Mouse (Mus musculus): Measurements from ENCODE around the gene Capg. TPM values are rescaled to one million over a fixed set of nuclear protein-coding genes. Genes with fewer than 3 reads are reported as not detected.

Gene Capg
- polyA plus RNA-seq, 1 experiment from 2014 or later = 8.6 TPM

DNA sequence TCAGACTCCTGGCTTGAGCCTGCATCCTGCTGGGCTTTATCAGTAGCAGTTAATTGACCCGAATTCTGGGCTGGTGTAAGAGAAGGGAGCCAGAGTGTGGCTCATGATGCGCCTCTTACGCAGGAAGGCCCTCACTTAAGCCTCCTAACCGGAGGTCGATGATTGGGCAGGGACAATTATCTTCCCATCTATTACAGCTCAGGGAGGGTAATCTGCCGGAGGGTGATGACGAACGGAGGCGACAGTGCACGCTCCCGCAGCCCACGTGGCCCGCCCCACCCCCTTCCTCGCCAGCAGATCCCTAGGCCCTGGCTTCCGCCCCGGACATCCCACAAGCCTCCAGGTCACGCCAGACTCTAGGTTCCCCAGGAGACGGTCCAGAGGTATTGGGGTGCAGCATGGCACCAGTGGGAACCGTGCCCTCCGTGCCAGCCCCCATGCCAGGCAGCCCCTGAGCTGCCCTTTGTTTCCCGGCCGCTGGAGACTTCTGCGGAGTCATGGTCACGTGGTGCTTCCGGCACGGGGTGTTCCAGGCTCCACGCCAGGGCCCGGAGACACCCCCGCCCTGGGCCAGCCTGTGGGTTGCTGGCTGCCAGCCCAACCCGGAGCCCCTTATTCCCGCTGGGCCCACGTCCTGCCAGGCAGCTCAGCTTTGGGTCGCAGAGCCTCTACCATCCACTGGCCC, 31.7 kb upstream of the Capg start:
- no peaks in the 10 kb centered on the region for H3K9me3 ChIP-seq (ENCODE audit: control insufficient read depth, low read length)
- peak; percentile 90 for ATAC-seq (ENCODE audit: low FRiP score, low TSS enrichment)
- 1% methylated on average over 33 of the region's 33 CpGs for WGBS

DNA sequence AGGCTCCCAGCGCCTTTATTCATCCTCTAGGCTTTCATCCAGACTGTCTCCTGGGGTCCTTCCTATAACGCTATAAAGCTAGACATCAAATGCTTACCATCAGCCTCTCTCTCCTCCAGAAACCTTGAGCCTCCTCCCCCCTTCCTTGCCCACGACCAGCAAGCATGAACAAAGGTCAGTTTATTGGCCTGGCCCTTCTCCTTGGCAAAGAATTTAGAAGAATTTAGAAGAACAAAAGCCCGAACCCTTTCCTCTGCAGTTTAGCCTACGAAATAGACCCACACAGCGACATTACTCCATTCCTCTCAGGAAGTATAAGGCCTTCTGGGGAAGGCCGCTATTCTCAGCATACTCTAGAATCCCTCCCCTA, 31.1 kb upstream of the Capg start:
- Histone ChIP-seq H3K27me3 (ENCODE audit: control insufficient read depth, insufficient read depth, low read length) (no peaks in the 10 kb centered on the region), H3K9ac (replicated peaks; ENCODE audit: low read length) (peak overlapping the region; percentile 60), H3K4me3 (replicated peaks; ENCODE audit: low read depth, low read length) (peak overlapping the region; percentile 30), H3K4me2 (ENCODE audit: low read length) (peak overlapping the region; percentile 56), H3K9me3 (ENCODE audit: control insufficient read depth, low read length) (no peaks in the 10 kb centered on the region), H3K36me3 (ENCODE audit: control insufficient read depth, insufficient read depth, low read length) (no peaks in the 10 kb centered on the region), H3K27ac (replicated peaks; ENCODE audit: low read depth, low read length) (peak overlapping the region; percentile 97), H3K4me1 (ENCODE audit: control insufficient read depth, insufficient read depth, low read length) (peaks cover 29% of the 10 kb centered on the region)
- no peak for DNase-seq
- no peak; the same call in 1 of the 2 replicates for ATAC-seq (ENCODE audit: low FRiP score, low TSS enrichment)
- 36% methylated on average over 7 of the region's 7 CpGs for WGBS

More for the DNA sequence above, 31.7 kb upstream of the Capg start:
- Histone ChIP-seq H3K4me2 (ENCODE audit: low read length) (peak overlapping the region; percentile 56), H3K36me3 (ENCODE audit: control insufficient read depth, insufficient read depth, low read length) (no peaks in the 10 kb centered on the region), H3K27ac (replicated peaks; ENCODE audit: low read depth, low read length) (peak overlapping the region; percentile 97), H3K4me1 (ENCODE audit: control insufficient read depth, insufficient read depth, low read length) (peaks cover 29% of the 10 kb centered on the region), H3K27me3 (ENCODE audit: control insufficient read depth, insufficient read depth, low read length) (no peaks in the 10 kb centered on the region), H3K9ac (replicated peaks; ENCODE audit: low read length) (peak overlapping the region; percentile 60), H3K4me3 (replicated peaks; ENCODE audit: low read depth, low read length) (peak overlapping the region; percentile 30)
- peak; percentile 92 for DNase-seq

DNA sequence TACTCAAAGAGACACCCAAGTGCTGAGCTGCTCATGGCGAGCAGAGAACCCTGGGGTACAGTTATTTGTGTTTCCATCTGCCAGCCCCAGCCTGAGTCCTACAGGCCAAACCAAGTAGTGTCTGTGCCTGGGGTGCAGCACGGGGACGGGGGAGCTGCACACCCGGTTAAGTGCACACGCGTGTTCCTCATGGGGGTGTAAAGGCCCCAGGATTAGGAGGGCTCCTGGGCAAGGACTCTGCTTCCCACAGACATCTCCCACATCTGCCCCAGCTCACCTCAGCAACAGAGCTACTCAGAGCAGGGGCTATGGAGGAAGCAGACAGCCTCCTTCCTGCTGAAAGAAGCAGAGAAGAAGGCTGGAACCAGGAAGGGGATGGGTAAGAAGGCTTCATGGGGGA, 28.5 kb upstream of the Capg start:
- H3K27ac ChIP-seq (replicated peaks; ENCODE audit: low read depth, low read length) = no peak overlapping the region
- H3K9me3 ChIP-seq (ENCODE audit: control insufficient read depth, low read length) = no peaks in the 10 kb centered on the region
- no peaks in the 10 kb centered on the region for H3K27me3 ChIP-seq (ENCODE audit: control insufficient read depth, insufficient read depth, low read length)
- H3K9ac ChIP-seq (replicated peaks; ENCODE audit: low read length) = no peak overlapping the region
- DNase-seq (no peak), ATAC-seq (ENCODE audit: low FRiP score, low TSS enrichment) (no peak)
- peaks cover 51% of the 10 kb centered on the region for H3K4me1 ChIP-seq (ENCODE audit: control insufficient read depth, insufficient read depth, low read length)
- no peak overlapping the region for H3K4me2 ChIP-seq (ENCODE audit: low read length)
- H3K4me3 ChIP-seq (replicated peaks; ENCODE audit: low read depth, low read length) = no peak overlapping the region
- 92% methylated on average over 6 of the region's 6 CpGs for WGBS
- no peaks in the 10 kb centered on the region for H3K36me3 ChIP-seq (ENCODE audit: control insufficient read depth, insufficient read depth, low read length)

DNA sequence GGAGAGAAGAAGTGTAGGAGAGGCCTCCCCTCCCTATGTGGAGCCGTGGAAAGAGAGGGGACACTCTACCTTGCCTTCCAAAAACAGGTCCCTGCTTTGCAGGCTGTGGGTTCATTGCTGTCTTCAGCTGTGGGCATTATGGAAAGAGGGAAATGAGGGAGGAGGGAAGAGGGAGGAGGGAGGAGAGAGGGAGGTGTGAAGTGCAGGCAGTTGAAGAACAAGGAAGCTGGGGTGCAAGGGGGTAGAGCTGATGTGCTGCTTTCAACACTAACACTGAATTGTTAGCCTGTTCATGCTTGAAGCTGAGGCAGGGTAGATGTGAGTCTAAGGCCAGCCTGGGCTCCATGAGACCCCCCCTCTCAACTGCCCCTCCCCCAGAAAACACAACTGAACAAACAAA, 25.3 kb upstream of the Capg start:
- H3K4me1 ChIP-seq (ENCODE audit: control insufficient read depth, insufficient read depth, low read length) = peaks cover 37% of the 10 kb centered on the region
- peak overlapping the region; percentile 96 for H3K27ac ChIP-seq (replicated peaks; ENCODE audit: low read depth, low read length)
- ATAC-seq (ENCODE audit: low FRiP score, low TSS enrichment) (0 out of 2 replicates have a peak, but pooled peaks have one; percentile 17), DNase-seq (no peak)
- peak overlapping the region; percentile 44 for H3K4me2 ChIP-seq (ENCODE audit: low read length)
- H3K36me3 ChIP-seq (ENCODE audit: control insufficient read depth, insufficient read depth, low read length) = no peaks in the 10 kb centered on the region
- WGBS = 94% methylated on average over 1 of the region's 1 CpGs
- no peak overlapping the region for H3K9ac ChIP-seq (replicated peaks; ENCODE audit: low read length)
- H3K9me3 ChIP-seq (ENCODE audit: control insufficient read depth, low read length) = no peaks in the 10 kb centered on the region
- H3K27me3 ChIP-seq (ENCODE audit: control insufficient read depth, insufficient read depth, low read length) = no peaks in the 10 kb centered on the region
- no peak overlapping the region for H3K4me3 ChIP-seq (replicated peaks; ENCODE audit: low read depth, low read length)

DNA sequence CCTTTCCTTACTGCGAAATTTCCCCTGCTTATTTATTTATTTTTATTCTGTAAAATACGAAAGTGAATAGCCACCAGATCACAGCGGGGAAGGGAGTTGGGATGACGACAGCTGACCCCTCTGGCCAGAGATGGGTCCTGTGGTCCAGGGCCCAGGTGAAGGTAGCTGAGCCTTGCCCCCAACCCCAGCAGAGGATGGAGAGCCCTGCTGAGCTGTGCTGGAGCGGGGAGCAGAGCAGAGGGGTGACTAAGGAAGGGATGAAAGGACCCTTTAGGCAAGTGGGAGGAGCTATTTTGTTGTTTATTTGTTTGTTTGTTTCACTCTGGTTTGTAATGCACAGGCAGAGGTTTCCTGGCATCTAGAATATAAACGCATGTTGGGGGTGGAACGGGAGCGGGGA, 24.9 kb upstream of the Capg start:
- Histone ChIP-seq H3K27me3 (ENCODE audit: control insufficient read depth, insufficient read depth, low read length) (no peaks in the 10 kb centered on the region), H3K9ac (replicated peaks; ENCODE audit: low read length) (no peak overlapping the region), H3K9me3 (ENCODE audit: control insufficient read depth, low read length) (no peaks in the 10 kb centered on the region), H3K36me3 (ENCODE audit: control insufficient read depth, insufficient read depth, low read length) (no peaks in the 10 kb centered on the region), H3K4me3 (replicated peaks; ENCODE audit: low read depth, low read length) (0 out of 2 replicates have a peak overlapping the region, but pooled peaks have one; percentile 2), H3K4me1 (ENCODE audit: control insufficient read depth, insufficient read depth, low read length) (peaks cover 34% of the 10 kb centered on the region), H3K4me2 (ENCODE audit: low read length) (peak overlapping the region; percentile 44), H3K27ac (replicated peaks; ENCODE audit: low read depth, low read length) (peak overlapping the region; percentile 96)
- DNase-seq (no peak), ATAC-seq (ENCODE audit: low FRiP score, low TSS enrichment) (peak; percentile 35; the same call in 1 of the 2 replicates)
- WGBS = 17% methylated on average over 8 of the region's 8 CpGs

DNA sequence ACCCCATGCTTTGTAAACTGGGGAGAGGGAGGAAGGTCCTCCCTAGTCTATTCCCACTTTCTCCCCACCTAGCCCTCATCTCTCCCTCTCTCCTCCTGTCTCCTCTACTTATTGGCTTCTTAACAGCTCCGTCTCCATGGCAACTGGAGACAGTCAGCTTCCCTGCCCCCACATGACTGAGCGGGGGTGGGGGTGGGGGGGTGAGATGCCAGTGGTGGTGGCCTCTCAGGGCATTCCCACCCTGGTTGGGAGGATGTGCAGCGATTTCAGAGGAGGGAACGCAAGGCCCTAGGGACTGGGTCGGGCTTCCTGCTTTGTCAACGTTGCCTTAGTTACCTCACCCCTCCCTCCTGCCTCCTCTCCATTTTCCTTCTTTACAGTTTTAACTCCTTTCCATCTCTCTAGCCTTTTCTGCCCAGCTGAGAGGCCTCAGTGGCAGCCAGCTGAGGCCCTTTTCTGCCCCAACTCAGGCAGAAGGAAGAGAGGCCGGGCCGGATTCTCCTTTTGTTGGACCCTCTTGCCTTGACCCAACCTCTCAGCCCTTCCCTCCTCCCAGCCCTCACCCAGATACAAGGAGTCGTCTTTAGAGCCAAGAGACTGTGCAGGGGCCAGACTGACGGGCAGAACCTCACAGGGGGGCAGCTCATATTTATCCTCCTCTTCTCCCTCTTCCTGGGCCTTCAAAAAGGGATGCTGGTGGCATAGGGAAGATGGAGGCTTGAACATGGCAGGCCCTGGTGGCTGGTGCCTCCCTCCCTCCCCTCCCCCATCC, 24.1 kb upstream of the Capg start:
- DNase-seq (peak; percentile 96), ATAC-seq (ENCODE audit: low FRiP score, low TSS enrichment) (peak; percentile 89)
- no peaks in the 10 kb centered on the region for H3K36me3 ChIP-seq (ENCODE audit: control insufficient read depth, insufficient read depth, low read length)
- 2% methylated on average over 10 of the region's 10 CpGs for WGBS
- H3K9ac ChIP-seq (replicated peaks; ENCODE audit: low read length) = no peak overlapping the region; the same call in 1 of the 2 replicates
- no peaks in the 10 kb centered on the region for H3K9me3 ChIP-seq (ENCODE audit: control insufficient read depth, low read length)
- H3K27ac ChIP-seq (replicated peaks; ENCODE audit: low read depth, low read length) = peak overlapping the region; percentile 96
- peak overlapping the region; percentile 44 for H3K4me2 ChIP-seq (ENCODE audit: low read length)
- H3K27me3 ChIP-seq (ENCODE audit: control insufficient read depth, insufficient read depth, low read length) = no peaks in the 10 kb centered on the region
- H3K4me1 ChIP-seq (ENCODE audit: control insufficient read depth, insufficient read depth, low read length) = peaks cover 34% of the 10 kb centered on the region
- H3K4me3 ChIP-seq (replicated peaks; ENCODE audit: low read depth, low read length) = no peak overlapping the region

DNA sequence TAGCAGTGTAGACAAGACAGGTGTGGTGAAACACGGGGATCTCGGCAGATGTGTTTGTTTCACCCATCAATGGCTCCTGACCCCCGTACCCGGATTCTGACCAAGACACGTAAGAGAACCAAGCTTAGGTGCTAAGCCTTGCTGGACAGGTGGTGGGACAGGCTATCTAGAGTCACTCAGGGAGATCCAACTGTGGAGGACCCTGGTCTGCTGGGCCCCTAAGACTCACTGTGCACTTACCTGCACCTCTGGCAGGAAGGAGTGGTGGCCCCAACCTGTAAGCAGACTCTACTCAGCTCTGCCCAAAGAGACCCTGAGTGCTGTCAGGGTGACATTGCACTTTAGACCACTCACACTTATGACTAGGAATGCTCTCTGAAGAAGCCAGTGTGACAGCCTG, 23.3 kb upstream of the Capg start:
- DNase-seq (no peak), ATAC-seq (ENCODE audit: low FRiP score, low TSS enrichment) (no peak)
- Histone ChIP-seq H3K27me3 (ENCODE audit: control insufficient read depth, insufficient read depth, low read length) (no peaks in the 10 kb centered on the region), H3K36me3 (ENCODE audit: control insufficient read depth, insufficient read depth, low read length) (no peaks in the 10 kb centered on the region), H3K4me1 (ENCODE audit: control insufficient read depth, insufficient read depth, low read length) (peaks cover 34% of the 10 kb centered on the region), H3K9ac (replicated peaks; ENCODE audit: low read length) (no peak overlapping the region), H3K27ac (replicated peaks; ENCODE audit: low read depth, low read length) (peak overlapping the region; percentile 96), H3K4me3 (replicated peaks; ENCODE audit: low read depth, low read length) (no peak overlapping the region), H3K9me3 (ENCODE audit: control insufficient read depth, low read length) (no peaks in the 10 kb centered on the region), H3K4me2 (ENCODE audit: low read length) (no peak overlapping the region)
- WGBS = 97% methylated on average over 5 of the region's 5 CpGs

DNA sequence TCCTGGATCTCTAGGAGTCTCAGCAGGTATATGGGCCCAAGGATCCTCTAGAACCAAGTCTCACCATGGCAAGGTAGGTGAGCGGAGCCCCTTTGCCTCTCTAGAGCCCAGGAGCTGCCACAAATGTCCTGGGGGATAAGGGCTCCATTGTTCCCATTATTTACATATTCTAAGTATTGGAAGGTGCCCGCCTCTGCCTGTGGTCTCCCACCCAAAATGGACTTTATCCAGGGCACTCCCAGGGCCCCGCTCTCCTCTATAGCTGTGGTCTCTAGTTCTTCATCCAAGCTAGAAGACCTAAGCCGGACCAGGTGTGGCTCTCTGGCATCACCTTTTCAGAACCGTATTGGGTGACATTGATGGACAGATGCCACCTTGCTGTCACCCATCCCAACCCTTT, 22.6 kb upstream of the Capg start, which contains the start of gene Sh2d6:
Gene Sh2d6 (minus strand): TSS at position 101 of the 400 bp plus-strand sequence.
- no peak within 1 kb of the TSS for H3K4me3 ChIP-seq (replicated peaks; ENCODE audit: low read depth, low read length)
- 94% methylated on average over 5 of the region's 5 CpGs for WGBS

More for the DNA sequence above, 22.6 kb upstream of the Capg start, which contains the start of gene Sh2d6:
- ATAC-seq (ENCODE audit: low FRiP score, low TSS enrichment) = no peak
- peak within 1 kb of the TSS; percentile 96 for H3K27ac ChIP-seq (replicated peaks; ENCODE audit: low read depth, low read length)
- H3K4me2 ChIP-seq (ENCODE audit: low read length) = peak within 1 kb of the TSS; percentile 44; the same call in 1 of the 2 replicates
- peaks cover 34% of the 10 kb centered on the region for H3K4me1 ChIP-seq (ENCODE audit: control insufficient read depth, insufficient read depth, low read length)
- DNase-seq = no peak
- no peaks in the 10 kb centered on the region for H3K27me3 ChIP-seq (ENCODE audit: control insufficient read depth, insufficient read depth, low read length)
- no peaks in the 10 kb centered on the region for H3K36me3 ChIP-seq (ENCODE audit: control insufficient read depth, insufficient read depth, low read length)
- H3K9me3 ChIP-seq (ENCODE audit: control insufficient read depth, low read length) = no peaks in the 10 kb centered on the region
- no peak within 1 kb of the TSS for H3K9ac ChIP-seq (replicated peaks; ENCODE audit: low read length)

Data from midbrain, embryonic 14.5 days (tissue).